Mouse (Mus musculus) erythroid progenitor cell, adult 5-6 weeks (primary cell): ENCODE measurements at regions not wholly inside any gene's neighbourhood (a gene's known extent, or its start where the extent isn't known, plus 50 kb on each side); places are given as distances from the start of the nearest gene placed in this dataset.
"Not testable (repeated sequence)": the region's sequence is repeated elsewhere in the genome, so short reads cannot be mapped to it uniquely, and the experiment has no call there.

Source experiments
- ATAC-seq: replicated peaks from 2 replicates; pipeline ENCODE4 v1.8.0; 2016; ENCODE audit warnings: moderate number of reproducible peaks, mild to moderate bottlenecking, moderate TSS enrichment, inconsistent platforms; ENCODE audit not compliant: poor library complexity, low FRiP score, severe bottlenecking

DNA sequence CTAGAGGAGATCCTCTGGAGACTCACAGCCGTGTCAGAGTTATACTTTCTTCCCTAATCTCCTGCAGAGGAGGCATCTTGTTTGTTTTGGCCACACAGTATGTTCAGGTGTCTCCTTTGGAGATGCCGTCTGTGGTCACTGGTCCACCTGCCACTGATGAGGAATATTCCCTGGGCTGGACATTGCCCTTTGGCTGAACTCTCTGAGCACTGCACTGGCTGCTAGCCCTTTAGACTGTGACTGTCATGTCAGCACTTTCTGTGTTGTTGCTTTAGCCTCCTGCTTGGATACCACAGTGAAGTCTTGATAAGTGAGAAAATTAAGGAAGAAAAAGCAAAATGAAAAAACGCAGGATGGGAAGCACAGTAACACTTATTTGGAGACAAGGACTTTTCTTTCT lies 124.5 kb upstream of the C9orf72 start:
- no peak for ATAC-seq

DNA sequence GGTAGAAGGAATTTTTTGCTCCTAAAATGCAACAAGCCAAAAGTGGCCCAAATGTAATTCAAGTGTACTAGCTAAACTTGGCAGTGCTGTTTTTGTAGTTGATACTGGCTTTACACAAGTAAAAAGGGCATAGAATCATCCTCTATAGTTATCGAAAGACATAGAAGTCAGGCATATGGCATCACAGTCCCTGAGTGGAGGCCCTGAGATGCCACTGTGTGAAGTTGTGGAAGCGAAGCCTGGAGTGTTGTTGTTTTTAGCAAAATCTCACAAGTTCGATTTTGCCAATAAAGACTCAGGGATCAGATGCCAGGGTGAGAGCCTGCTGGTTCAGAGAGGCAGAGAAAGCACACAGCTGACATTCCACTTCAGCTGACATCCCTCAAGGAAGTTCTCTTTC lies 121.6 kb upstream of the C9orf72 start:
- no peak for ATAC-seq

DNA sequence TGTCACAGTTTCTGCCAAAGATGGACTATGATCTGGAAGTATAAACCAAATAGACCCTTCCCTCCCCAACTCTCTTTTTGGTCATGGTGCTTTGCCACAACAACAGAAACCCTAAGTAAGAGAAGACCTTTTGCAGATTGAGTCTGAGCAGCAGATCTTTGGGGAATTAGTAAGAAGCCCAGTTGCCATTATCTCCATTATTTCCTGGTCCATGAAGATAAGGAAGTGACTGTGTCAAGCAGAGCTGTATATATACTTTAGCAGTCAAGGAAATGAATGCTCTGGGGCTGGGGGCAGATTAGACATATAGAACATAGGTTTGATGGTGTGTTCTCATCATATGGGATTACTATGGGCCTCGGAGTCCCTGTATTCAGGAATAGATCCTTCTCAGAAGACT lies 117.8 kb upstream of the C9orf72 start:
- ATAC-seq, result no peak

DNA sequence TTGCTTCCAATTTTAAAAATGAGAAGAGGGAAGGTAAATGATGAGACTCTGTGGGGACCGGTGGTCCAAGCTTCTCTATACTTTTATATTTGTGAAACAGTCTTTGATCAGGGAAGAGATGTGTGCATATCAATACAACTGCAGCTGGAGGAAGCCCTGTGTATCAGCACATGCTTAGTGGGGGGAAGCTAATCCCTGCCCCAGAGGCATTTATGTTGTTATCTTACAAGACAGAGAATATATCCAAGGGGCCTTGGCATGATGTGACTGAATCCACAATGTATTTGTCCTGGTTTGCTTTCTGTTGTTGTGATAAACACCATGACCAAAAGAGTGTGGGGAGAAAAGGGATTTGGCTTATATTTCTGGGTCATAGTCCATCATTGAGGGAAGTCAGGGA lies 105.2 kb upstream of the C9orf72 start:
- no peak for ATAC-seq

DNA sequence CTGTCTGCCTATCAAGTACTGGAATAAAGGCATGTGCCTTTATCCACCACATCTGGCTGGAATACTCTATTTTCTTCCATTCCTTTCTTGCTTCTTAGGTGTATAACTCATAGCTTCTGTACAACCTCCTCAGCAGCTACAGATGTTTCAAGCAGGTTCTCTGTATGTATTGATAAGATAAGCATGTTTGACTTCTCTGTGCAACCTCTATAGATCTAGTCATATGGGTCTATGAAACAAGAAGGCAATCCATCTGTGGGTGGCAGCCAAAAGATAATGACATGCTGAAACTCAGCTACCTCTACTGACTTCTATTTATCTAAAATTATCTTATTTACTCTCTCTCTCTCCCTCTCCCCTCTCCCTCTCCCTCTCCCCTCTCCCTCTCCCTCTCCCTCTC lies 99.3 kb upstream of the C9orf72 start:
- peak; percentile 74 for ATAC-seq

DNA sequence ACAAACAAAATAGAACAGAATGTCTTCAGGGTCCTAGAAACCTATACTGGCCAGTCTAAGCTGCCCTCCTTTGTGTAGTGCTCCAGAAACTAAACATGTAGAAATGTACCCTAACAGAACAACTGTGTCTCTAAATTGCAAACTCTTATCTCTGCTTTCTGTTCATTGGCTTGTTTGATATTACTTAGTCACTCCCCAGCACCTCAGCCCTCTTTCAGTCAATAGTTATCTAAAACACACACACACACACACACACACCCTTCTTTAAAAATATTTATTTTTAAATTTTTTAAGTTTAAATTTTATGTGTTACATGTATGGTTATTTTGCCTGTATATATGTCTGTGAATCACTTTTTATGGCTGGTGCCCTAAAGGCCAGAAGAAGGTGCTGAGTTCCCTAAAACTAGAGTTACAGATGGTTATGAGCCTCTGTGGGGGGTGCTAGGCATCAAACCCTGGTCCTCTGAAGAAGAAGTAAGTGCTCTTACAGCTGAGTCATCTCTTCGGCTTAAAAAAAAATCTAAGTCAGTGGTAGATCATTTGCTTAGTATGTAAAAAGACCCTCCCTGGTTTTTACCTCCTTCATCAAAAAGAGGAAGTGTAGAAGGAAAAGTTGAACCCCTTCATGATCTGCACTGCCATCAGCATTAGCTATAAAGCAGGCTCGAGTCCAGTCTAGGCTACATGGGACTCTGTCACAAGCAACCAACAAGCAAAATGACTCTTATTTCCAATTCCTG lies 96.6 kb upstream of the C9orf72 start:
- ATAC-seq, result peak; percentile 84

DNA sequence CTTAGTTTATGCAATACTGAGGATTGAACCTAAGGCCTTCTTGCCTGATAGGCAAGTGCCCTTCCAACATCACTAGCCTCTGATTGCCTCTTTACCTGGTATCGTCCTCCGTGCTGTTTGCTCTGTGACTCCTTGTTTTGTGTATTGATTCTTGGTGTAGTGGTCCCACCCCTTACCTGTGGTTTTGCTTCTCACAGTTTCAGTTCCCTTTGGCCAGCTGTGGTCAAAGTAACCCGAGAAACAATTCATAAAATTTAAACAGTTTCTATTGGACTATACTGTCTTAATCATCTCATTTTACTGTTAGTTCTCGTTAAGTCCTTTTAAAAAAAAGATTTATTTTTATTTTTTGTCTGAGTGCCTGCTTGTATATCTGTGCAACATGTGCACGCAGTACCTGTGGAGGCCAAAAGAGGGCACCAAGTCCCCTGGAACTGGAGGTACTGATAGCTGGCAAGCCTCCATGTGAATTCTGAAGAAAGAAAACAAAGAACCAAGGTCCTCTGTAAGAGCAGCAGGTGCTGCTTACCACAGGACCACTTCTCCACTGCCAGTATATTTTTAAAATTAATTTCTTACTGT lies 84.5 kb upstream of the C9orf72 start:
- peak; percentile 61; the same call in 1 of the 2 replicates for ATAC-seq

DNA sequence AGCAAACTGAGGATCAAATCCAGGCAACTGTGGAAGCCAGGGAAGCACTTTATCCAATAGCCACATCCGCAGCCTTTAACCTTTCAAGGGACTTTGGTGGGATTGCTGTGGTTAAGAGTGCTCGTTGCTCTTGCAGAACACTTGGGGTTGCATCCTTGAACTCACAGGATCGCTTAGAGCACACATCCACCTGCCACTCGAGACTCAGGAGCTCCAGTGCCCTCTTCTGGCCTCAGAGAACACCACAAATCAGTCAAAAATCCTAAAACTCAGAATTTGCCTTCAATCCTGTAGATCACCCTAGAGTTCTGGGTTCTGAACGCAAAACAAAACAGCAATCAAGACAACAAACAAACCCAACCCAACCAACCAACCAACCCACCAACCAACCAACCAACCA lies 82.2 kb upstream of the C9orf72 start:
- ATAC-seq, result no peak

DNA sequence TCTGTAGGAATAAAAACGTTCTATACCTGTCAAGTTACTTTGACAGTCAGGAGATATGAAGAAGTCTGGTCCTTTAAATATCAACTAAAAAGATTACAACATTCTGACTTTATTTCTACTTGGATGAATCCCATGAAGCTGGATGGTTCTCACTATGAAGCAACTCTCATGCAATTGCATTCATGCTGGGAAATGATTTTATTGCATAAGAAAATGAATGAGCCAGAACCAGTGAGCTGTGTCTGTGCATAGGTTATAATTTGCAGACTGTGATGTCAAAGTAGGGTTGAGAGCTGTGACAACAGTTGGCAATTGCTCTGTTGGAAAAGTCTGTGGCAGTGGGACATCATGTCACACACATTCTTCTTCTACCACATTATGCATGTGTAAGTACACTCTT lies 79.2 kb upstream of the C9orf72 start:
- ATAC-seq, result no peak

DNA sequence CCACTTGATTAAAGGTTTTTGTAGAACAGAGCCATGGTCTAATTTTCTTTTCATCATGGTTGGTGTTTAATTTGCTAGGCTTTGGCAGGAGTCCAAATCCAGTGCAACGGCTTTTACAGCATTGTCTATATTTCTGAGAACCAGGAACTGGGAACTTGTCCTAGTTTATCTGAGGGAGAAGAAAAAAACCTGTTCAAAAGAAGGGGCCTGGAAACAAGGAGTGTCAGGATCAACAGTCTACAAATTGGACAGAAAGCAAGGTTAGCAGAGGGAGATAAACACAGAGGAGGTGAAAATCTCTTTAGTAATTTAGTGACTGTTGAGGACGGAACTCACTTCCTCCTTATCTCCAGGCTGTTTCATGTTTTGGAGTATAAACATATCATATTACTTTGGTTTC lies 74.9 kb upstream of the C9orf72 start:
- no peak for ATAC-seq

DNA sequence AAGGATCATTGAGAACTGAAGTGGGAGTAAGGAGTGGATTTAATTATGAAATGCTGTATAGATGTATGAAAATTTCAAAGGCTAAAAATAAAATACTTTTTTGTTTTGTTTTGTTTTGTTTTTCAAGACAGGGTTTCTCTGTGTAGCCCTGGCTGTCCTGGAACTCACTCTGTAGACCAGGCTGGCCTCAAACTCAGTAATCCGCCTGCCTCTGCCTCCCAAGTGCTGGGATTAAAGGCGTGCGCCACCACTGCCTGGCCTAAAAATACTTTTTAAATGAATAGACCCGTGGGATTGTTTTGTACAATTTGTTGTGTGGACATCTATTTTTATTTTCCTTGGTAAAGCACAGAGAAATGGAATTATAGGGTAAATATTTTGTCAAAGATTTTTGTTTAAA lies 74.4 kb upstream of the C9orf72 start:
- not testable (repeated sequence) for ATAC-seq

DNA sequence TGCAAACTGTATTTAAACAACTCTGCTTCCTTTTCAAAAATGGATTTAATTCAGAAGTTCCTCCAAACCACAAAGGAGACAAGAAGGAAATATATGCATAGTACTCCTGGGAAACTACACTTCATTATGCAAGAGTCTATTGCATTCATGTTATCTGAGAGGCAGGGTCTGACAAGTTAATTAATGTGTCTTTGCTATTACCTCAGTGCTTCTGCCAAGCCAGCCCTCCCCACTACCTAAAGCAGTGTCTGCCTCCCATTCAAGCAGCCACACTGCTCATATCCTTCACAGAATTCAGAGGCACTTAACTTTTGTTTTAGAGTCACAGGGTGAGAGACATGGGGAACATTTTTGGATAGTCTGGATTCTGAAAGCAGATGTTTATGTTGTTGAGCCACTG lies 58.6 kb upstream of the C9orf72 start:
- ATAC-seq, result no peak
